Mouse (Mus musculus): ENCODE measurements at regions not wholly inside any gene's neighbourhood (a gene's known extent, or its start where the extent isn't known, plus 50 kb on each side); places are given as distances from the start of the nearest gene placed in this dataset.

GRCm38 (mm10) chr1:51697265-51698192, 218.3 kb downstream of the Myo1b start:
- DNase-seq (ENCODE audit: low spot score in 2 of 2) = peak in 1 of 2 experiments; percentile 32

GRCm38 (mm10) chr1:51696471-51696870, 218.2 kb upstream of the Nabp1 start:
- no peak for DNase-seq (ENCODE audit: low spot score in 2 of 2)

DNA sequence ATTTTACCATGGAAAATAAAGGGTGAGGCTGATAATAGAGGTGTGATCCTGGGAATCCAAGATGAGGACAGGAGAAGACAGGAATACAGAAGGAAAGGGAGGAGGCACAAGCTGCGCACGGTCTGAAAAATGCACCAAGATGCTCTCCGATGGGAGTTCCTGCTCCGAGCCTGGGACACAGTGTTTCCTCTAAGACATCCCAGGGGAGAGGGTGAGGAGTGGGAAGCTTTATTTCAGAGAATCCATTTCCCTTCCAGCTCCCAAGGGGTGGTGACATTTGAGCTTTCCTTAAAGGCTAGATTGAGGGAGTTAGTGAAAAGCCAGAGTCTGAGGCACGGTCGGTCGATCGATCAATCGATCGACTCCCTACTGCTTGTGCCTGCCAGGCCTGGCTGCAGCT, 212.7 kb upstream of the Nabp1 start:
- no peak for DNase-seq (ENCODE audit: low spot score in 2 of 2)

DNA sequence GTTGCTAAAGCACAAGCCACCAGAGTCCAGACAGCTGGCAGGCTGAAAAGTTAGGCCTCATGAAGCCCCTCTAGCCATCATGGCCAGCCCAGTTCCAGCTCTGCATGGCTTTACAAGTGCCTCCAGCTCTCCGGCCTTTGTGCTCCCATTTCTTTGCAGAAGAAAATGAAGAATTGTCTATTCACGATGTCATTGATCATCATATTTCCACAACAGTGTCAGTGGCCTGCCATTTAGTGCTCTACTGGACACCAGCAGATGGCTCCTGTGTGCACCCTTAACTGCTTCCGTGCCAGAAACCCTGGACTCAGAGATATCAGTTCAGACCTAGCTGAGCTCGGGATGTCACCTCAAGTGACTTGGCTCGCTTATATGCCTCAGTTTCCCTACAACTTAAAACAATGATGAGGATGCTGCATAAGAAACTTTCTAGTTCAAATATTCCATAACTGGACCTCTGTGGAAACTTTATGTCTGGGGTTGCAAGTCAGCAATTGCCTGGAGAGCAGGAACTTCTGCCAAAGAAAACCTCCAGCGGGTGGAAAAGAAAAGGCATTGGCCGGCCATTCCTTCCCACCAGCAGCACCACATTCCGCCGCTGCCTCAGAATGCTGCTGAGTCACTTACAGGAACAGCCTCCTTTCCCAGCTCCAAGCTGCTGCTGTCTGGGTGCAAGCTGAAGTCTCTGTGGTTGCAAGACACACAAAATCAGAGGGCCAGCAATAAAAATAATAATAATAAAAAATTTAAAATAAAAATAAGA, 211.4 kb upstream of the Nabp1 start:
- DNase-seq (ENCODE audit: low spot score in 2 of 2) = peak in 1 of 2 experiments; percentile 28

- no peak for DNase-seq (ENCODE audit: low spot score in 2 of 2)
Measured at GRCm38 (mm10) chr1:51688946-51689345, 210.7 kb upstream of the Nabp1 start.

- DNase-seq (ENCODE audit: low spot score in 2 of 2) = no peak
Measured at GRCm38 (mm10) chr1:51688224-51688545, 210.0 kb upstream of the Nabp1 start.

DNA sequence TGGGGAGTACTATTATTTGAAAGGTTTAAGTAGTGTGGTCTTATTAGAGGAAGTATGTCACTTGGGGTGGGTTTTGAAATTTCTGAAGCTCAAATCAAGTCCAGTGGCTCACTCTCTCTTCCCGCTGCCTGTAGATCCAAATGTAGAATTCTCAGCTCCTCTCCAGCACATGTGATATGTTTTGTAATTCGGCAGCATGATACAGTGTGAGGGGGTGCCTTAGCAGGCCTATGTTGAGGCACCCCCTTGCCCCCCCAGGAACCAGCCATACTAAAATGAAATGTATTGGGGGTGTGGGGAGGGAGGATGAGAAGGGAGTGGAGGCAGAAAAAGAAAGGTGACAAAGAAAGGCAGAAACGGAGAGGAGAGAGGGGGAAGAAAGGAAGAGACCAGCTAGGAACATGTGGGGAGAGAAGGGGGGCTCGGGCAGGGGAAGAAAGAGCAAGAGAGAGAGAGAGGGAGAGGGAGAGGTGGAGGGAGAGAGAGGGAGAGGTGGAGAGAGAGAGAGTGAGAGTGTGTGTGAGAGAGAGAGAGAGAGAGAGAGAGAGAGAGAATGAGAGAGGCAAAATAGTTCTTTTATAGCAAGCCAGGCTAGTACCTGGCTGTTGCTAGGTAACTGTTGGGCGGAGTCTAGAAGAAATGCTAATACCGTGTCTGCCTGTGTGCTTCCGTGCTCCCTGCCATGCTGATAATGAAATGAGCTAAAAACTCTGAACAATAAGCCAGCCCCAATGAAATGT, 209.4 kb upstream of the Nabp1 start:
- DNase-seq (ENCODE audit: low spot score in 2 of 2) = no peak

- DNase-seq (ENCODE audit: low spot score in 2 of 2) = no peak
Measured at GRCm38 (mm10) chr1:51686759-51687158, 208.5 kb upstream of the Nabp1 start.

DNA sequence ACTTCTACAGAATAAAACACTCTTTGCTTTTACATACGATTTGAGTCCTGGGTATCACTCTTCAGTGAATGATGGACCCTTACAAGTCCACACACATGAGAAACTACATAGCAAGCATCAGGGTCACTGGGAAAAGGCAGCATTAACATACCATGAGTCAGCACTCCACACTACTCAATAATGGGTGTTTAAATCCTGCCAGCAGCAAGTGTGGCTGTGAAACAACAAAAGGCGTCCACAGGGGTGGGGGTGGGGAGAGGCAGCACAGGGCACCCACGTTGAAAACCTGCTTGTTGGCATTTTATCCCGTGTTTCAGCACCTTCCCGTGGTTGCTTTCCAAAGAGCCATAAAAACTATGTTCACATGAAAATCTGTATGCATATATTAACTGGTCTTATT, 204.0 kb upstream of the Nabp1 start:
- DNase-seq (ENCODE audit: low spot score in 2 of 2) = no peak

DNA sequence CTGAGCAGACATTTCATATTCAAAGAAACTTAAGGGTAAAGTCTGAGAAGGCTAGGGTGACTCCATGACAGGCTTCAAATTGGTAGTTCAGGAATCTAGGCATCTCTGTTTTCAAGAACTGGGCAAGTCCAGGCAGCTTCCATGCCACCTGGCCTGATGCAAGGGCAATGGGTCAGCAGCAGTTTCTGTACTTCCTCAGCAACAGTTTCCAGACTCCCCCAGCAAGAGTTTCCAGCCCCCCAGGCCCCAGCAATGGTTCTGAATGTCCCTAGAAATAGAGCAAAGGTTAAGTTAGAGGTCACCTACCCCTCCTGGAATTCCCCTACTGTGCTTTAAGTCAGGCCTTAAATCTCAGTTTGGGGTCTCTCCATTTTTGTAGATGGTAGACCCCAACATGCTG, 203.6 kb upstream of the Nabp1 start:
- no peak for DNase-seq (ENCODE audit: low spot score in 2 of 2)

DNA sequence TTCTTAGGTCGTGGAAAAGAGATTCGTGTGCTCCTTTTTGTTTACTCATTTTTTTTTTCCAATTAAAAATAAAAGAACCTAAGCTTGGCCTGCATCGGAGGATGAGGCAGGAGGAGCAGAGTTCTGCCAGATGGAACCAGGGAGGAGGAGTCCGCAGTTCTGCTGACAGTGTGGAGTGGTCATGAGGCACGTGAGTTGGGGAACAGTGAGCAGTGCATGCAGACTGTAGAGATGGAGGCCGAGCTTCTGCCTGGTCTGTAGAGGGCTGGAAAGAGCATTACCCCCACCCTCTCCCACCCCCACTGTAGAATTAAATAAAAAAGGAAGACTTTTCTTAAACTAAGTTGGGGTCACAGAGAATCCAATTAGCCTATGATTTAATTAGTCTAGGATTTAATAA, 202.5 kb upstream of the Nabp1 start:
- no peak for DNase-seq (ENCODE audit: low spot score in 2 of 2)

DNA sequence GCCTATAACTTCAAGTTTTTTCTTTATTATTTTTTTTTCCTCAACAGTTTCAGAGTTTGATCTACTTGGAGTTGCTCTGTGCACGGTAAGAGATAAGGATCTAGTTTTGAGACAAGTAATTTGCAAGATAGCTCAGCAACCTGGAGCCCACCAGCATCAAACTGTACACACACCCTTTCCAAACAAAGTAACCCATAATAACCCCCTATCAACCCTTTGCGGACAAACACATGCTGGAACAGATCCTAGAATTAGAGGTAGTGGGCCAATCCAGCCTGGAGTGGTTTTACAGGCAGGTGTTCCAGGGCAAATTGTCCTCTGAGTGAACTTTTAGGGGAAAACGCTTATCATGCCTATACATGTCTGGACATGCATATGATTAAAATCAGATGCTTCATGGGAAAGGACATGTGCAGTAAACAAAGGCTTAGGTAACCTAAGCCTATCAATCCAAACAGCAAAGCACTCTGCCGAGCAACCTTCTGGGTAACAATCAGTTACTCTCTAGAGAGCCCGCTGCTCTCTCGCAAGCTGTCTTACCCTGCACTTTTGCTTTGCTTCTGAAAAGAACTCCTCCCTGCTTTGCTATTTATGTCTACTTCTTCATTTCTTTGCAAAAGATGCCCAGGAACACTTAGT, 200.2 kb upstream of the Nabp1 start:
- no peak for DNase-seq (ENCODE audit: low spot score in 2 of 2)

GRCm38 (mm10) chr1:51677802-51678201, 199.6 kb upstream of the Nabp1 start:
- no peak for DNase-seq (ENCODE audit: low spot score in 2 of 2)

- no peak for DNase-seq (ENCODE audit: low spot score in 2 of 2)
Measured at GRCm38 (mm10) chr1:51671691-51672090, 193.5 kb upstream of the Nabp1 start.

GRCm38 (mm10) chr1:51671287-51671686, 193.1 kb upstream of the Nabp1 start:
- peak in 1 of 2 experiments; percentile 15 for DNase-seq (ENCODE audit: low spot score in 2 of 2)

- no peak for DNase-seq (ENCODE audit: low spot score in 2 of 2)
Measured at GRCm38 (mm10) chr1:51670009-51670408, 191.8 kb upstream of the Nabp1 start.

- no peak for DNase-seq (ENCODE audit: low spot score in 2 of 2)
Measured at GRCm38 (mm10) chr1:51668881-51669280, 190.7 kb upstream of the Nabp1 start.

GRCm38 (mm10) chr1:51660531-51660930, 182.3 kb upstream of the Nabp1 start:
- DNase-seq (ENCODE audit: low spot score in 2 of 2) = no peak

- DNase-seq (ENCODE audit: low spot score in 2 of 2) = no peak
Measured at GRCm38 (mm10) chr1:51657203-51657602, 179.0 kb upstream of the Nabp1 start.

DNA sequence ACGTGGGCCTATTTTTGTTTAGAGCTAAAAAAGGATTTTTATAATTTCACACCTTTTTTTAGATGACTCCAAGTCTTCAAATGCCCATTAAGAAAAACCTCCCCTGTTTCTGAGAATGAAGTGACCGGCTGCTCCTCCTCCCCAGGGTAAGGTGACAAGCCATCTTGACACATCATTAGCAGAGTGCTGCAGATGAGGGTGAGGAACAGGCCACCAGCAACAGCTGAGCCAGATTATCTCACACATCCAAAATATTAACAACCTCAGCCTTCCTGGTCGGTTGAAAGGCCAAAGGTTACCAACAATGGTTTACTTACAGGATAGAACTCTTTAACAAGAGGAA, 172.4 kb upstream of the Nabp1 start:
- DNase-seq (ENCODE audit: low spot score in 2 of 2) = no peak

DNA sequence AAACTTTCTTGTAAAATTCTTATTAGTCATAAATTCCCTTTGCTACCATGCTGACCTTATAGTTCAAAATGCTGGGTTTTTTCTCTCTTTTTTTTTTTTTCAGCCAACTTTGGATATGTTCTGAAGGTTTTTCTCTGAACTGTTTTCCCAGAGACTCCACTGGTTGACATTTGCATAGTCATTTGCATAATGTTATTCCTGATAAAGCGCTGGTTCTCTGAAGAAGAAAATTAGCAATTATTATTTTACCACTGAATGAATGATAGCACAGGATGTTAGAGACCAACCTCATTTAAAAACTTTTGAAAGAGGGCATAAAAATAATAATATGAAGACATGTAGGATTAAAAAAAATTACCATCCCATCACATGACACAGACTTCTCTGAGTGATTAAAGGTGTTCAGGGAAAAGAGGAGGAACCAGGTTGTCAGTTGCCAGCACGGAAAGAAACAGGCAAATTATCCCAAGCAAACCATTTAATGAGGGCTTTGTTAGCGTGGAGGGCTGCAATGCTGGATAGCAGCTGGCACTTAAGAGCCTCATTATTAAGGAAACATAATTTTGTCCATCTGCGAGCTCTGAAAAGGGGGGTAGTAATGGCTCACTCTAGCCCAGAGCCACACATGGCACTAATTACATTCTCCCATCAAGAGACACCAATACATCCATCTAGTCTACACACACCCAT, 171.9 kb upstream of the Nabp1 start:
- DNase-seq (ENCODE audit: low spot score in 2 of 2) = no peak

Data from gastrocnemius, postnatal 4 days (tissue).